Mouse (Mus musculus): ENCODE results near the gene Wasl.

DNA sequence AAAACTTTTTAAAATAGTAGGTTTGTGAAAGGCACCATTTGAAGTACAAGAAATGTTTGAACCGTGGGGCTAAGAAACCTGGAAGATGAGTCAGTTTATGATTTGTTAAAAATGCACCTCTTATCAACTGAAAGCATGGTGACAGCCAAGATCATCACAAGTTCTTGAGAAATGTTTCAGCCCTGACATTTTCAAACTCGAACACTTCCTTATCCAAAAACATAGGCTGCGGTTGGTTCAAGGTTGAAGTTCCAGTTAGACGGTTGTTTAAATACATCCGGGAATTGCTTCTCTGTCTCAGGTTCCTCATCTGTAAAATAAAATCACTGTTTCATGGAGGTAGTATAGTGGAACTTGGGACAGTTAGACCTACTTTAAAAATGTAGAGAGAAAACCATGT is 1.4 kb upstream of the Wasl start:
- TF ChIP-seq FLI1 (IDR thresholded peaks at IDR 0.05; ENCODE audit: low read length), result no peak
- TF ChIP-seq GATA1 (IDR thresholded peaks at IDR 0.05; ENCODE audit: borderline replicate concordance, low read length), result no peak

Data from megakaryocyte, embryonic 14.5 days (primary cell).